Mouse (Mus musculus) heart, adult 2 months (tissue): ENCODE results near the gene Insl6. TPM values are rescaled to one million over a fixed set of nuclear protein-coding genes. Genes with fewer than 3 reads are reported as not detected.

ENCODE experiments used
- DNase-seq, 2 experiments: peaks; one replicate each; pipeline ENCODE4 v3.0.0; 2021
- H3K27ac ChIP-seq: fragments of 200-600 bp; 2 replicates; pipeline ENCODE4 v1.8.1; 2022
- H3K27me3 ChIP-seq: fragments of 200-500 bp; 2 replicates; pipeline ENCODE4 v1.6.1; 2012; ENCODE audit warnings: mild to moderate bottlenecking, low read length, inconsistent platforms, mixed read lengths; ENCODE audit not compliant: control insufficient read depth, insufficient read depth
- H3K36me3 ChIP-seq: fragments of 200-500 bp; 2 replicates; pipeline ENCODE4 v1.6.1; 2012; ENCODE audit warnings: low read length, inconsistent platforms; ENCODE audit not compliant: control insufficient read depth, insufficient read depth
- H3K4me1 ChIP-seq: fragments of 200-500 bp; 2 replicates; pipeline ENCODE4 v1.6.1; 2011; ENCODE audit warnings: low read length; ENCODE audit not compliant: control insufficient read depth, insufficient read depth
- H3K4me3 ChIP-seq: fragments of 200-600 bp; 2 replicates; pipeline ENCODE4 v1.8.1; 2022
- H3K79me2 ChIP-seq: fragments of 200-500 bp; replicated peaks from 2 replicates; pipeline ENCODE4 v1.6.1; 2012; ENCODE audit warnings: mild to moderate bottlenecking, inconsistent platforms, low read length, moderate library complexity, mixed read lengths; ENCODE audit not compliant: control insufficient read depth, insufficient read depth
- H3K9ac ChIP-seq: fragments of 200-500 bp; 2 replicates; pipeline ENCODE4 v1.6.1; 2012; ENCODE audit warnings: low read depth, mild to moderate bottlenecking, control low read depth, inconsistent platforms, low read length, mixed read lengths
- CTCF ChIP-seq: fragments of 200-600 bp; IDR thresholded peaks from 2 replicates; pipeline ENCODE4 v1.8.1; 2022; ENCODE audit warnings: antibody characterized with exemption, mild to moderate bottlenecking, moderate library complexity
- EP300 ChIP-seq: fragments of 200-500 bp; IDR thresholded peaks from 2 replicates; pipeline ENCODE4 v1.6.1; 2011; ENCODE audit warnings: low read depth, low read length, control low read depth; ENCODE audit not compliant: insufficient read depth
- POLR2A ChIP-seq: fragments of 200-500 bp; IDR thresholded peaks from 2 replicates; pipeline ENCODE4 v1.6.1; 2011; ENCODE audit warnings: mild to moderate bottlenecking, low read depth, low read length, control low read depth; ENCODE audit not compliant: insufficient read depth
- WGBS: fragments of 180-500 bp; shearing (Covaris S2); methylation state at CpG from one replicate; pipeline ENCODE4 v1.1.7; 2018; 5-methylcytosine and 5-hydroxymethylcytosine counted together
- intact Hi-C: fragments of 180-260 bp; cut with DNase I; formaldehyde crosslinking; loops from one replicate; pipeline ENCODE4 v1.15.1; 2025
- polyA plus RNA-seq: library from polyadenylated mRNA; depleted of rRNA; stranded (reverse); fragments of >200 nt; gene quantifications from 2 replicates; pipeline ENCODE4 v1.2.3, GENCODE M21; 2012
- total RNA-seq, 2 experiments: library from RNA; stranded (reverse); gene quantifications; 2 replicates each; pipeline ENCODE4 v1.2.3; 2021

Insl6 gene
- total and polyA plus RNA-seq, 3 experiments = 0.39 to 0.73 TPM; not detected in 1

DNA sequence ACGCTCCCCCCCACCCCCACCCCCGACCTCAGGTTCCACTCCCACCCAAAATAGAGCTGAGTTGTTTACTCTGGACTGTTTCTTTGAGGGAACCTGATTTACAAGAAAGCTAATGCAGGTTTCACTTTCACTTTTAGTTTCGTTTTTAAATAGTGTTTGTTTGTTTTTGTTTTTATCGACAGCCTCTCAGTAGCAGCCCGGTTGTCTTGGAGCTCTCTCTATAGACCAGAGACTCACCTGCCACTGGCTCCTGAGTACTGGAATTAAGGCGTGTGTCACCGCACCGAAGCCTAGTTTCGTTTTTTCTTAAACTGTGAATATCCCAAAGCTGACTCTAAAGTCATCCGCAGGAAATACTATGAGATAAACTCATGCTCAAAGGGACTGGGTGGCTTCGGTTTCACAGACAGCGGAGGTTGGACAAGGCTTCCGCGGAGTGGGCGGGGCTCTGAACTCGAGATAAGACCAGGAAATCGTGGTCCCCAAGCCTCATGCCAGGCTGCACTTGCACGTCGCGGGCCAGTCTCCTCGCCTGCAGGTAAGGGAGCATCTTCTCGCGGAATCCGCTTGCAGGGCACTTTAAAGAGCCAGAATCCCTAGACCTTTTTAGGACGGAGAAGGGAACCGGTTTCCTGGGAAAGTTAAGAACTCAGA is 41.9 kb upstream of the Insl6 start, which contains the start of the genes Plgrkt and Cd274:
Gene Plgrkt, minus strand, starts transcription at position 422 of the 654 bp plus-strand sequence.
Gene Cd274, plus strand, starts transcription at position 487 of the 654 bp plus-strand sequence.
- no peaks in the 10 kb centered on the region for H3K79me2 ChIP-seq
- H3K27me3 ChIP-seq = no peaks in the 10 kb centered on the region
- DNase-seq = peak; percentile 84 to 90
- whole genome bisulfite sequencing = under 1% methylated on average over 26 of the region's 26 CpGs
- H3K4me1 ChIP-seq = no peaks in the 10 kb centered on the region; the same call in none of the 2 replicates
- no peaks in the 10 kb centered on the region for H3K36me3 ChIP-seq
- H3K9ac ChIP-seq = peak within 1 kb of the TSS; percentile 71
- H3K4me3 ChIP-seq = peak within 1 kb of the TSS; percentile 74
- H3K27ac ChIP-seq = peak within 1 kb of the TSS; percentile 87
- TF ChIP-seq CTCF (no peak), EP300 (peak; percentile 30; the same call in 1 of the 2 replicates), POLR2A (peak; percentile 76)
- intact Hi-C loops = loop anchor here (5.0 kb wide), 1 partner anchor 195 kb away; no protein-coding TSS in a partner anchor

DNA sequence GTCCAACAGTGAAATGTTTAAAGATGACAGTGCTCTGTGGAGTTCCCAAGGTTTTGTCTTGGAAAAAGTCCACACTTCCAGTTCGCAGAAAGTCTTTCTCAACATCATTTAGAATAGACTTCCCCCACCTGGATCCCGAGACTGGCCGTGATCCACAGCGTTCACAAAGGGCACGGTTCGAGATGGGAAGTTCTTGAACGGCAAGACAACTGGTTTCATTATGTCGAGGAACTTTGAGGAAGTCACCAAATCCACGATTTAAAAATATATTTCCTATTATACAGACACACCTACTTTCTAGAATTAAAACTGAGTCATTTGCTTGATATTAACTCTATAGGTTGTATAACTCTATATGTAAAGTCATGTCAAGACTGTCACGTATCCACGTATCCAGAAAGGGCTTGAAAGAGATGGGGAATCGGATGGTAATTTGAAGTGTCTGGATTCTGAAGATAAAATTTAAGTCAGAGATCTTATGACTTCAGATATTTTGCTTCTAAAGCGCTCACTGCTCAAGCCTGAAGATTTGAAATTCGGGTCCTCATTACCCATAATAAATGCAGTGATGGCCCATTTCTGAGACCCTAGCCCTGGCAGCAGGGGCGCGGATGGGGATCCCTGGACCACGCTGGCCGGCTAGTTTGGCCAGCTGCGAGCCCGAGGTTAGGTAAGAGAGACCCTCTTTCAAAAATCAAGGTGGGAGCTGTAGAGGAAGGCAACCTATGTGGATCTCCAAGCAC is 41.2 kb upstream of the Insl6 start:
- 29% methylated on average over 20 of the region's 20 CpGs for WGBS
- Histone ChIP-seq H3K27ac (peak overlapping the region; percentile 87), H3K4me3 (peak overlapping the region; percentile 74), H3K9ac (peak overlapping the region; percentile 56), H3K36me3 (no peaks in the 10 kb centered on the region), H3K79me2 (no peaks in the 10 kb centered on the region), H3K27me3 (no peaks in the 10 kb centered on the region), H3K4me1 (no peaks in the 10 kb centered on the region; the same call in none of the 2 replicates)
- TF ChIP-seq CTCF = no peak
- TF ChIP-seq POLR2A = no peak
- TF ChIP-seq EP300 = no peak
- DNase-seq = peak in 1 of 2 experiments; percentile 49
- intact Hi-C loops = loop anchor here (5.0 kb wide), 1 partner anchor 196 kb away; no protein-coding TSS in a partner anchor

DNA sequence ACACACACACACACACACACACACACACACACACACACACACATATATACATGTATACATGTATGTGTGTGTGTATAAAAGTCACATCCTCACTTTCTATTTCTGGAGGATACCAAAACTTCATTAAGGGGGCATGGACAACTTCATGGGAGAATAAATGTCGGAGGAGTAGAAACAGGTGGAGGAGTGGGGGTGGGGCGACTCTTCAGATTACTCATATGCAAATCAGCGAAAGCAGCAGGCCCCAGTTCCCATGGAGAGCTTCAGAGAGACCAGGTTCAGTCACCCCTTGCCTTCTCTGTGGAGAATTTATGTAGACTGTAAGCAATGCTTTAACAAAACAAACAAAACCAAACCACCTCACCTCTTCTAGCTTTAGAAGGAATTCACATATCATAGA is 39.9 kb upstream of the Insl6 start:
- Histone ChIP-seq H3K4me3 (no peak overlapping the region), H3K36me3 (no peaks in the 10 kb centered on the region), H3K79me2 (no peaks in the 10 kb centered on the region), H3K27me3 (no peaks in the 10 kb centered on the region), H3K4me1 (no peaks in the 10 kb centered on the region; the same call in none of the 2 replicates), H3K9ac (no peak overlapping the region), H3K27ac (no peak overlapping the region)
- 54% methylated on average over 3 of the region's 3 CpGs for WGBS
- intact Hi-C loops = loop anchor here (5.0 kb wide), 1 partner anchor 197 kb away; no protein-coding TSS in a partner anchor
- TF ChIP-seq EP300 (no peak), CTCF (no peak), POLR2A (no peak)
- no peak for DNase-seq

DNA sequence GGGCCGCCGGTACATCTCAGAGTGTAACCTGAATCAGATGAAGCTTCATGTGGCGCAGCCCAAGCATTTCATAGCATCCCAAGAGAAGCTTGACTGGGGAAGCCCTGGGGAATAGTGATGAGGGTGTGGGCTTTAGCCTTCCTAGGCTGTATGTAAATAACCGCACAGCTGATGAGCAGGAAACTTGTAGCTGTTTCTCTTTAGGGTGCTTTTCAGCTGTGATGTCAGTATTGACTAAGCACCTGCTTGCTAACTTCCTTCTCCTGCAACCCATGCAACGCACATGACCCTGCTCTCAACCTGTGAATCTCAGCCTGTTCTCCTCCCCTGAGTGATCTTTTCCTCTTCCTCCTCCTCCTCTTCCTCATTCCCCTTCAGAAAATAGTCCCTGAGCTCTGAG is 38.9 kb upstream of the Insl6 start:
- Histone ChIP-seq H3K4me1 (no peaks in the 10 kb centered on the region; the same call in none of the 2 replicates), H3K36me3 (no peaks in the 10 kb centered on the region), H3K27ac (no peak overlapping the region), H3K27me3 (no peaks in the 10 kb centered on the region), H3K79me2 (no peaks in the 10 kb centered on the region), H3K4me3 (no peak overlapping the region), H3K9ac (no peak overlapping the region)
- no peak for TF ChIP-seq EP300
- no peak for TF ChIP-seq POLR2A
- TF ChIP-seq CTCF = no peak
- 74% methylated on average over 5 of the region's 5 CpGs for WGBS
- DNase-seq = no peak
- intact Hi-C loops = no loop called here

DNA sequence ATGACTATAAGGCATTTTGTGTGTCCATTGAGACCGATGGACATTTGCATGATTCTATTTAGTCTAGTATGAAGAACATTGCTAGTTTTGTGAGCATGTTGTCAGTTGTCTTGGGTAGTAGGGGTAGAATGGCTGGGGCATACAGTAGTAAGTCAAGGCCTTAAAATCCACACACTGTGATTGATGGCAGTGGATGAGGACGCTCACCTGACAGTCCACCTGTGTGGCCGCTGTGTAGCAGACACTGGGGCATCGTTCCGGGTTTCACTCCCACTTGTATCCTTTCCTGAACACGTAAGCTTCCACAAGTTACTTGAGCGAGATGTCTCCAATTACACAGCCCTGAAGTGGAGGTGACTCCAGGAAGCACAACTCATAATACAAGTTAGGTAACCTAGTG is 38.4 kb upstream of the Insl6 start:
- intact Hi-C loops = no loop called here
- no peak for TF ChIP-seq EP300
- no peak for TF ChIP-seq POLR2A
- no peak for TF ChIP-seq CTCF
- WGBS = 87% methylated on average over 7 of the region's 7 CpGs

More for the DNA sequence above, 38.4 kb upstream of the Insl6 start:
- H3K27me3 ChIP-seq = no peaks in the 10 kb centered on the region
- H3K36me3 ChIP-seq = no peaks in the 10 kb centered on the region
- H3K4me3 ChIP-seq = no peak overlapping the region
- H3K9ac ChIP-seq = no peak overlapping the region
- no peak overlapping the region for H3K27ac ChIP-seq
- no peaks in the 10 kb centered on the region for H3K79me2 ChIP-seq
- no peak for DNase-seq
- H3K4me1 ChIP-seq = no peaks in the 10 kb centered on the region; the same call in none of the 2 replicates
